Mouse (Mus musculus) embryonic facial prominence, embryonic 14.5 days (tissue): Measurements from ENCODE around the gene Nlrp3. TPM values are rescaled to one million over a fixed set of nuclear protein-coding genes. Genes with fewer than 3 reads are reported as not detected.

Experiments used
- ATAC-seq: fragments of 200-750 bp; cut with Nextera tagmentation; 2 replicates; pipeline ENCODE4 v1.8.0; 2017; ENCODE audit warnings: low read depth, moderate number of reproducible peaks, moderate TSS enrichment
- DNase-seq: peaks from one replicate; pipeline ENCODE4 v3.0.0-alpha.2; 2015; ENCODE audit warnings: low spot score
- H3K27ac ChIP-seq: fragments of 300-500 bp; sonication (generic); replicated peaks from 2 replicates; pipeline ENCODE4 v1.5.1; 2014; ENCODE audit warnings: low read depth, mild to moderate bottlenecking, low read length, moderate library complexity
- H3K27me3 ChIP-seq: fragments of 300-500 bp; sonication (generic); replicated peaks from 2 replicates; pipeline ENCODE4 v1.6.1; 2014; ENCODE audit warnings: low read length; ENCODE audit not compliant: control insufficient read depth, insufficient read depth
- H3K36me3 ChIP-seq: fragments of 300-500 bp; sonication (generic); 2 replicates; pipeline ENCODE4 v1.6.1; 2014; ENCODE audit warnings: low read length, mixed read lengths; ENCODE audit not compliant: control insufficient read depth, insufficient read depth
- H3K4me1 ChIP-seq: fragments of 300-500 bp; sonication (generic); 2 replicates; pipeline ENCODE4 v1.6.1; 2014; ENCODE audit warnings: antibody characterized with exemption, low read length; ENCODE audit not compliant: control insufficient read depth, insufficient read depth
- H3K4me2 ChIP-seq: fragments of 300-500 bp; sonication (generic); 2 replicates; pipeline ENCODE4 v1.6.1; 2014; ENCODE audit warnings: low read depth, mild to moderate bottlenecking, low read length, moderate library complexity, mixed read lengths
- H3K4me3 ChIP-seq: fragments of 300-500 bp; sonication (generic); 2 replicates; pipeline ENCODE4 v1.5.1; 2014; ENCODE audit warnings: low read depth, mild to moderate bottlenecking, low read length
- H3K9ac ChIP-seq: fragments of 300-500 bp; sonication (generic); 2 replicates; pipeline ENCODE4 v1.6.1; 2014; ENCODE audit warnings: low read depth, mild to moderate bottlenecking, low read length, moderate library complexity, mixed read lengths
- H3K9me3 ChIP-seq: fragments of 300-500 bp; sonication (generic); 2 replicates; pipeline ENCODE4 v1.6.1; 2016; ENCODE audit warnings: low read length; ENCODE audit not compliant: control insufficient read depth
- WGBS: fragments of 180-500 bp; shearing (Covaris S2); extraction: QIAGEN DNeasy Blood & Tissue Kit; methylation state at CpG from one replicate; pipeline ENCODE4 v1.1.7; 2014; 5-methylcytosine and 5-hydroxymethylcytosine counted together
- polyA plus RNA-seq: library from polyadenylated mRNA; unstranded; fragments of >200 nt; fragmentation: Nextera tagmentation; extraction: Ambion mirVana; gene quantifications from 2 replicates; pipeline ENCODE4 v1.2.1, GENCODE M21; 2014

Nlrp3 gene
- polyA plus RNA-seq, 1 experiment from 2014 or later = 0.45 TPM

GRCm38 (mm10) chr11:59512733-59513132, 28.6 kb upstream of the Nlrp3 start:
- ATAC-seq (no peak), DNase-seq (no peak)
- Histone ChIP-seq H3K36me3 (peaks cover 17% of the 10 kb centered on the region), H3K9ac (no peak overlapping the region), H3K4me3 (no peak overlapping the region), H3K27ac (no peak overlapping the region), H3K9me3 (no peaks in the 10 kb centered on the region), H3K4me1 (0 out of 2 replicates have a peak, but pooled peaks cover under 1% of the 10 kb centered on the region), H3K27me3 (no peaks in the 10 kb centered on the region), H3K4me2 (no peak overlapping the region)
- WGBS = 84% methylated on average over 10 of the region's 10 CpGs

- DNase-seq = no peak
- no peak overlapping the region for H3K4me3 ChIP-seq
- ATAC-seq = no peak
- no peak overlapping the region for H3K27ac ChIP-seq
- H3K4me2 ChIP-seq = no peak overlapping the region
- H3K4me1 ChIP-seq = no peaks in the 10 kb centered on the region
- H3K27me3 ChIP-seq = no peaks in the 10 kb centered on the region
- peaks cover 17% of the 10 kb centered on the region for H3K36me3 ChIP-seq
- H3K9ac ChIP-seq = no peak overlapping the region
- H3K9me3 ChIP-seq = no peaks in the 10 kb centered on the region
- WGBS = 81% methylated on average over 3 of the region's 3 CpGs
These were observed 27.8 kb upstream of the Nlrp3 start for GRCm38 (mm10) chr11:59513556-59513955.

GRCm38 (mm10) chr11:59514381-59514780, 27.0 kb upstream of the Nlrp3 start:
- H3K27ac ChIP-seq = 0 out of 2 replicates have a peak overlapping the region, but pooled peaks have one; percentile 23
- H3K4me2 ChIP-seq = no peak overlapping the region
- H3K4me3 ChIP-seq = no peak overlapping the region
- WGBS = 47% methylated on average over 6 of the region's 6 CpGs
- peaks cover 15% of the 10 kb centered on the region for H3K36me3 ChIP-seq
- no peaks in the 10 kb centered on the region for H3K4me1 ChIP-seq
- DNase-seq = no peak
- H3K27me3 ChIP-seq = no peaks in the 10 kb centered on the region
- ATAC-seq = no peak
- no peaks in the 10 kb centered on the region for H3K9me3 ChIP-seq
- no peak overlapping the region for H3K9ac ChIP-seq

- Histone ChIP-seq H3K4me2 (no peak overlapping the region), H3K27me3 (no peaks in the 10 kb centered on the region), H3K4me1 (no peaks in the 10 kb centered on the region), H3K36me3 (peaks cover 11% of the 10 kb centered on the region), H3K9ac (no peak overlapping the region), H3K27ac (no peak overlapping the region), H3K4me3 (no peak overlapping the region), H3K9me3 (no peaks in the 10 kb centered on the region)
- 24% methylated on average over 3 of the region's 3 CpGs for WGBS
- DNase-seq (no peak), ATAC-seq (no peak)
These were observed 26.6 kb upstream of the Nlrp3 start for GRCm38 (mm10) chr11:59514789-59515188.

GRCm38 (mm10) chr11:59517441-59517840, 23.9 kb upstream of the Nlrp3 start:
- Histone ChIP-seq H3K27me3 (no peaks in the 10 kb centered on the region), H3K4me1 (no peaks in the 10 kb centered on the region), H3K9ac (no peak overlapping the region), H3K4me3 (no peak overlapping the region), H3K9me3 (no peaks in the 10 kb centered on the region), H3K36me3 (no peaks in the 10 kb centered on the region), H3K27ac (no peak overlapping the region), H3K4me2 (no peak overlapping the region)
- no peak for DNase-seq
- ATAC-seq = no peak
- 91% methylated on average over 1 of the region's 1 CpGs for WGBS

- no peak overlapping the region for H3K4me2 ChIP-seq
- H3K9me3 ChIP-seq = no peaks in the 10 kb centered on the region
- H3K4me1 ChIP-seq = no peaks in the 10 kb centered on the region
- H3K27me3 ChIP-seq = no peaks in the 10 kb centered on the region
- no peak overlapping the region for H3K9ac ChIP-seq
- H3K36me3 ChIP-seq = no peaks in the 10 kb centered on the region
- ATAC-seq (no peak), DNase-seq (no peak)
- WGBS = 63% methylated on average over 10 of the region's 10 CpGs
- no peak overlapping the region for H3K4me3 ChIP-seq
- no peak overlapping the region for H3K27ac ChIP-seq
These were observed 23.1 kb upstream of the Nlrp3 start for GRCm38 (mm10) chr11:59518226-59518625.

- Histone ChIP-seq H3K4me1 (no peaks in the 10 kb centered on the region), H3K9ac (no peak overlapping the region), H3K36me3 (no peaks in the 10 kb centered on the region), H3K4me3 (no peak overlapping the region), H3K9me3 (peaks cover 5% of the 10 kb centered on the region; the same call in 1 of the 2 replicates), H3K27ac (no peak overlapping the region), H3K27me3 (no peaks in the 10 kb centered on the region), H3K4me2 (no peak overlapping the region)
- WGBS = 60% methylated on average over 6 of the region's 6 CpGs
- no peak for ATAC-seq
- no peak for DNase-seq
These were observed 21.4 kb upstream of the Nlrp3 start for GRCm38 (mm10) chr11:59519741-59520495.

- Histone ChIP-seq H3K4me2 (no peak overlapping the region), H3K27ac (no peak overlapping the region), H3K9ac (no peak overlapping the region), H3K4me3 (no peak overlapping the region), H3K9me3 (peaks cover 5% of the 10 kb centered on the region; the same call in 1 of the 2 replicates), H3K36me3 (no peaks in the 10 kb centered on the region), H3K27me3 (no peaks in the 10 kb centered on the region), H3K4me1 (no peaks in the 10 kb centered on the region)
- ATAC-seq (no peak), DNase-seq (no peak)
- WGBS = 95% methylated on average over 2 of the region's 2 CpGs
These were observed 17.2 kb upstream of the Nlrp3 start for GRCm38 (mm10) chr11:59524150-59524549.

GRCm38 (mm10) chr11:59525237-59525636, 16.1 kb upstream of the Nlrp3 start:
- no peak overlapping the region for H3K27ac ChIP-seq
- no peaks in the 10 kb centered on the region for H3K36me3 ChIP-seq
- no peaks in the 10 kb centered on the region for H3K4me1 ChIP-seq
- H3K9me3 ChIP-seq = peaks cover 5% of the 10 kb centered on the region; the same call in 1 of the 2 replicates
- ATAC-seq (no peak; the same call in 1 of the 2 replicates), DNase-seq (peak; percentile 90)
- no peak overlapping the region for H3K9ac ChIP-seq
- 10% methylated on average over 10 of the region's 10 CpGs for WGBS
- H3K4me2 ChIP-seq = no peak overlapping the region
- no peaks in the 10 kb centered on the region for H3K27me3 ChIP-seq
- H3K4me3 ChIP-seq = no peak overlapping the region
